Mouse (Mus musculus) olfactory bulb, adult 2 months (tissue): ENCODE measurements around the gene Fzd1.

Experiments
- CTCF ChIP-seq: fragments of 200-500 bp; IDR thresholded peaks from 2 replicates; pipeline ENCODE4 v1.5.1; 2012; ENCODE audit warnings: low read depth, mild to moderate bottlenecking, low read length, moderate library complexity; ENCODE audit not compliant: insufficient read depth
- POLR2A ChIP-seq: fragments of 200-500 bp; IDR thresholded peaks from 2 replicates; pipeline ENCODE4 v1.6.1; 2012; ENCODE audit warnings: mild to moderate bottlenecking, low read depth, low read length, moderate library complexity; ENCODE audit not compliant: insufficient read depth

DNA sequence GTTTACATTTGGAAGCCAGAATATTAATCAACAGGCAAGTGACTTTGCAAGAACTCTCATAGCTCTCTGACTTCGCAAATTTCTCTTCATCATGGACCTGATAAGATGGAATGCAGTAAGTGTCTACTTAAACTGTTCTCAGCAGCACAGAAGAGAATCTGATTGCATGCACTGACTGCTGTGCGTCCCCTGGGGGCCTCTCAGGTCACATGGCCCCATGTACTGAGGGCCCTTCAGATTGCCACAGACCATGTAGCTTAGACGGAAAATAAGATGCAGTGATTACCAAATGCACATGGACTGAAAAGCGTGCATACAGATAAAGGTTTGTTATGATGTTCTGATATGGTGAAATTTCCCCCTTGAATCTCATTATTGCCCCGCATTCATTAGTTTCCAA, 8.9 kb upstream of the Fzd1 start:
- TF ChIP-seq CTCF (no peak), POLR2A (no peak)
